Mouse (Mus musculus) heart, embryonic 16.5 days (tissue): ENCODE measurements around the gene Rabep1. TPM values are rescaled to one million over a fixed set of nuclear protein-coding genes. Genes with fewer than 3 reads are reported as not detected.

Experiments
- ATAC-seq: fragments of 200-750 bp; cut with Nextera tagmentation; replicated peaks from 2 replicates; pipeline ENCODE4 v1.8.0; 2017; ENCODE audit warnings: moderate number of reproducible peaks; ENCODE audit not compliant: insufficient read depth, low FRiP score; ENCODE audit errors: extremely low read depth
- H3K27ac ChIP-seq: fragments of 300-500 bp; sonication (generic); 2 replicates; pipeline ENCODE4 v1.5.1; 2014; ENCODE audit warnings: mild to moderate bottlenecking, low read length, control low read depth, moderate library complexity
- H3K27me3 ChIP-seq: fragments of 300-500 bp; sonication (generic); 2 replicates; pipeline ENCODE4 v1.6.1; 2014; ENCODE audit warnings: low read length, mixed read lengths; ENCODE audit not compliant: control insufficient read depth, insufficient read depth
- H3K36me3 ChIP-seq: fragments of 300-500 bp; sonication (generic); 2 replicates; pipeline ENCODE4 v1.6.1; 2014; ENCODE audit not compliant: control insufficient read depth, insufficient read depth
- H3K4me1 ChIP-seq: fragments of 300-500 bp; sonication (generic); 2 replicates; pipeline ENCODE4 v1.6.1; 2014; ENCODE audit warnings: low read length, mixed read lengths; ENCODE audit not compliant: control insufficient read depth, insufficient read depth
- H3K4me2 ChIP-seq: fragments of 300-500 bp; sonication (generic); 2 replicates; pipeline ENCODE4 v1.6.1; 2014; ENCODE audit warnings: low read depth, mild to moderate bottlenecking, control low read depth, low read length
- H3K4me3 ChIP-seq: fragments of 300-500 bp; sonication (generic); 2 replicates; pipeline ENCODE4 v1.5.1; 2014; ENCODE audit warnings: mild to moderate bottlenecking, control low read depth, low read length
- H3K9ac ChIP-seq: fragments of 300-500 bp; sonication (generic); 2 replicates; pipeline ENCODE4 v1.6.1; 2014; ENCODE audit warnings: low read length, control low read depth
- H3K9me3 ChIP-seq: fragments of 300-500 bp; sonication (generic); replicated peaks from 2 replicates; pipeline ENCODE4 v1.6.1; 2016; ENCODE audit warnings: low read length; ENCODE audit not compliant: control insufficient read depth
- WGBS: fragments of 180-500 bp; shearing (Covaris S2); extraction: QIAGEN DNeasy Blood & Tissue Kit; methylation state at CpG from one replicate; pipeline ENCODE4 v1.1.7; 2014; 5-methylcytosine and 5-hydroxymethylcytosine counted together
- polyA plus RNA-seq: library from polyadenylated mRNA; unstranded; fragments of >200 nt; fragmentation: Nextera tagmentation; extraction: Ambion mirVana; gene quantifications from 2 replicates; pipeline ENCODE4 v1.2.1, GENCODE M21; 2015

The Rabep1 gene
- polyA plus RNA-seq, 1 experiment from 2014 or later, result 28.7 TPM

GRCm38 (mm10) chr11:70972586-70972985 is 128.0 kb downstream of the Rabep1 start:
- H3K36me3 ChIP-seq, result peaks cover 25% of the 10 kb centered on the region
- no peaks in the 10 kb centered on the region for H3K9me3 ChIP-seq
- H3K27me3 ChIP-seq, result no peaks in the 10 kb centered on the region
- H3K4me1 ChIP-seq, result peaks cover 13% of the 10 kb centered on the region
- no peak overlapping the region for H3K9ac ChIP-seq
- no peak overlapping the region for H3K4me2 ChIP-seq
- H3K4me3 ChIP-seq, result no peak overlapping the region
- no peak for ATAC-seq
- H3K27ac ChIP-seq, result no peak overlapping the region
- 76% methylated on average over 1 of the region's 1 CpGs for WGBS

- Histone ChIP-seq H3K9ac (no peak overlapping the region), H3K4me3 (no peak overlapping the region), H3K4me2 (no peak overlapping the region), H3K4me1 (peaks cover 3% of the 10 kb centered on the region; the same call in 1 of the 2 replicates), H3K9me3 (no peaks in the 10 kb centered on the region), H3K27ac (no peak overlapping the region), H3K36me3 (peaks cover 39% of the 10 kb centered on the region), H3K27me3 (no peaks in the 10 kb centered on the region)
- ATAC-seq, result no peak
- 68% methylated on average over 4 of the region's 4 CpGs for WGBS
These were observed 129.4 kb downstream of the Rabep1 start for GRCm38 (mm10) chr11:70973947-70974346.

DNA sequence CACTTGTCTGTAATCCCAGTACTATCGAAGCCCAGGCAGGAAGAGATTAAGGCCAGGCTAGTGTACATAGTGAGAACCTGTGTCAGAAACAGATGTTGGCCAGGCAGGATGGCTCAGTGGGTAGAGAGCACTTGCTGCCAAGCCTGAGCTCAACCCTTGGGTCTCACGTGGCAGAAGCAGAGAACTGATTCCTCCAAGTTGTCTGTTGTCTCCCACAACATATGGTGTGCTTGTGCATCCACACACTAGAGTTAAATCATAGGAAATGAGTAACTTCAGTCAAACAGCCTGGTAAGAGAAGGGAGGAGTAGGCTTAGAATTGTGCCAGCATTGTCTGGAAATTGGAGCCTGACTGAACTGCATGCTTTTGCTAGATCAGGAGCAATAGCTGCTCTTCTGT is 130.6 kb downstream of the Rabep1 start:
- WGBS, result 70% methylated on average over 2 of the region's 2 CpGs
- Histone ChIP-seq H3K27ac (no peak overlapping the region), H3K9ac (no peak overlapping the region), H3K9me3 (no peaks in the 10 kb centered on the region), H3K4me2 (no peak overlapping the region), H3K4me3 (no peak overlapping the region), H3K27me3 (no peaks in the 10 kb centered on the region), H3K4me1 (peaks cover 3% of the 10 kb centered on the region; the same call in 1 of the 2 replicates), H3K36me3 (peaks cover 48% of the 10 kb centered on the region)
- no peak for ATAC-seq

DNA sequence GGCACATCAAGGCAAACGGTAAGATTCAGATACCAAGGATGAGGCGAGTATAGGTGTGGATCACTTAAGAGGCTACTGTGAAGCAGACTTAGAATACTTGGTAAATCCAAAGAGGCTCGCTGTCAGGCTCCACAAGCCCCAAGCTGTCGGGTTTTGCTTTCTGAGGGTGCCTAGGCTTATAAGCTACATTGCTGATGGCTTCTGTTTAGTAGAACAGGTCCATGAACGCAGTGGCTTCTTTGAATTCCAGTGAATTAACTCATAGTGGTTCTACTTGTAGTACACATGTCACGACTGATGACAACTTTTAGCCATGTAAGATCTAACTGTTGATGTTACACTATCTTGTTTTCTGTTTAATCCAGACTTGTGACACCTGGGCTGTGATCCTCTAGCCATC is 132.7 kb downstream of the Rabep1 start:
- no peaks in the 10 kb centered on the region for H3K9me3 ChIP-seq
- H3K36me3 ChIP-seq, result peaks cover 50% of the 10 kb centered on the region
- no peaks in the 10 kb centered on the region for H3K27me3 ChIP-seq
- H3K4me2 ChIP-seq, result no peak overlapping the region
- H3K9ac ChIP-seq, result no peak overlapping the region
- no peak for ATAC-seq
- no peak overlapping the region for H3K27ac ChIP-seq
- 82% methylated on average over 6 of the region's 6 CpGs for WGBS
- H3K4me1 ChIP-seq, result peaks cover 11% of the 10 kb centered on the region
- no peak overlapping the region for H3K4me3 ChIP-seq

GRCm38 (mm10) chr11:70980232-70980631 is 135.7 kb downstream of the Rabep1 start:
- 81% methylated on average over 6 of the region's 6 CpGs for WGBS
- H3K27me3 ChIP-seq, result no peaks in the 10 kb centered on the region
- no peak overlapping the region for H3K4me2 ChIP-seq
- H3K27ac ChIP-seq, result no peak overlapping the region
- no peak for ATAC-seq
- H3K4me1 ChIP-seq, result peaks cover 11% of the 10 kb centered on the region
- H3K4me3 ChIP-seq, result no peak overlapping the region
- no peaks in the 10 kb centered on the region for H3K9me3 ChIP-seq
- no peak overlapping the region for H3K9ac ChIP-seq
- peaks cover 42% of the 10 kb centered on the region for H3K36me3 ChIP-seq

DNA sequence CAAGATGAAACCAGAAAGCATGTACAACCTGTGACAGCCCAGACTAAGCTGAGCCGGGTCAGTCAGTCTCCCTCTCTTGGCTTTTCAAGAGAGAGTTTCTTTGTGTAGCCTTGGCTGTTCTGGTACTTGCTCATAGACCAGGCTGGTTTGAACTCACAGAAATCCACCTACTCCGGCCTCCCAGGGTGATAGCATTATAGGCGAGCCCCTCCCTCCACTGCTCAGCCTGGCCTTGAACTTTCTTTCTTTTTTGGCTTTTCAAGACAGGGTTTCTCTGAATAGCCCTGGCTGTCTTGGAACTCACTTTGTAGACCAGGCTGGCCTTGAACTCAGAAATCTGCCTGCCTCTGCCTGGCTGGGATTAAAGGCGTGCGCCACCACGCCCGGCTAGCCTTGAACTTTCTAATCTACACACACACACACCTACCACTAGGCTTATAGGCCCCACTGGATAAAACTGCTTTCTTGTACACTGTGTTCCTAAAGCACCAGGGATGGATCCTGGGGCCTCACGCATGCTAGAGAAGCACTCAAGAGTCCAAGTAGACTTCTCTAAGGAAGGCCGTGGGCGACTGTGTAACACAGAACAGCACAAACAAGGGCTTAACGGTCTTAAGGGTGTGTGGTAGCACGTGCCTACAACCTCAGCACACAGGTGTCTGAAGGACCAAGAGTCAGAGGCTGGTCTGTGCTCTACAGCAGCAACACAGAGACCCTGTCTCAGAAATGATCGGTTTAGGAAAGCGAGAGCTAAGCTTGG is 136.4 kb downstream of the Rabep1 start:
- no peak overlapping the region for H3K9ac ChIP-seq
- H3K4me3 ChIP-seq, result no peak overlapping the region
- H3K36me3 ChIP-seq, result peaks cover 43% of the 10 kb centered on the region
- H3K9me3 ChIP-seq, result no peaks in the 10 kb centered on the region
- H3K27me3 ChIP-seq, result no peaks in the 10 kb centered on the region
- peaks cover 11% of the 10 kb centered on the region for H3K4me1 ChIP-seq
- ATAC-seq, result no peak
- H3K4me2 ChIP-seq, result peak overlapping the region; percentile 90; the same call in 1 of the 2 replicates
- no peak overlapping the region for H3K27ac ChIP-seq
- WGBS, result 88% methylated on average over 14 of the region's 14 CpGs

- WGBS, result 4% methylated on average over 12 of the region's 12 CpGs
- Histone ChIP-seq H3K36me3 (peaks cover 43% of the 10 kb centered on the region), H3K4me1 (peaks cover 11% of the 10 kb centered on the region), H3K27me3 (no peaks in the 10 kb centered on the region), H3K4me2 (peak overlapping the region; percentile 90), H3K27ac (0 out of 2 replicates have a peak overlapping the region, but pooled peaks have one; percentile 4), H3K9ac (peak overlapping the region; percentile 87), H3K9me3 (no peaks in the 10 kb centered on the region), H3K4me3 (peak overlapping the region; percentile 97)
- no peak for ATAC-seq
These were observed 137.5 kb downstream of the Rabep1 start for GRCm38 (mm10) chr11:70982030-70982429.

DNA sequence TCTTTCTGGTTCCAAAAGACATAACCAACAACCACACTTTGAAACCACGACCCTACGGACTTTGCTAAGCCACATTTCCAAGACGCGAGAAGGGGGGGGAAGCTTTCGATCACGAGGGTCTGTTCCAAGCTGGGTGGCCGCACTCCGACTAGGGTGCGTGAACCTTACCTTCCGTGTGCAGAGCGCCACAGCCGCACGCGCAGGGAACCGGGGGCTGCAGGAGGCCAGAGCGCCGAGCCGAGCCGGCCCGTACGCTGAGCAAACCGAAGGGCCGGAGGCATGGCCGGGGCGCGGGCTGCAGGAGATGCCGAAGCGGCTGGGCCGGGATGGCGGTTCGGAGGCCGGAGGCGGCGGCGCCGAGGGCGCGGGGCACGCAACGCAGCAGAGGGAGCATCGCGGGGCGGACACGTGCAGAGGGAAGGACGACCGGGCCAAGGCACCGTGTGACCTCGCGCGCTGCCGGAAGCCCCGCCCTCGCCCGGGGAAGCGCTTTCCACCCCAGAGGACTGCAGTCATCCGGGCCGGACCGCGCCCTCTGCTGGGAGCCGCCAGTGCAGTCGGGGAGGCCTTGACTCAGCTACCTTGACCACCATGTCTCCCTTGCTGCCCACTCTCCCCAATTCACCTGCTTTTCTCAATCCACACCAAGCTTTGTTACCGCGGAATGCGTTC is 138.1 kb downstream of the Rabep1 start, which contains the start of gene C1qbp:
C1qbp (minus strand) TSS at position 470 of the 672 bp plus-strand sequence.
- peak within 1 kb of the TSS; percentile 97 for H3K4me3 ChIP-seq
- peak within 1 kb of the TSS; percentile 87 for H3K9ac ChIP-seq
- peaks cover 11% of the 10 kb centered on the region for H3K4me1 ChIP-seq
- H3K27ac ChIP-seq, result peak within 1 kb of the TSS; percentile 28
- peaks cover 42% of the 10 kb centered on the region for H3K36me3 ChIP-seq
- H3K4me2 ChIP-seq, result peak within 1 kb of the TSS; percentile 90
- under 1% methylated on average over 60 of the region's 64 CpGs for WGBS
- peak; percentile 94 for ATAC-seq
- H3K9me3 ChIP-seq, result no peaks in the 10 kb centered on the region
- no peaks in the 10 kb centered on the region for H3K27me3 ChIP-seq
